Mouse (Mus musculus) mouse trophoblast stem cell (cell line): ENCODE data around the gene Olfr1260.

Source experiments
- in situ Hi-C, 2 experiments: fragments of 300-500 bp; cut with MseI, MboI; formaldehyde crosslinking; loops; 2 replicates in 1 of 2; 3 replicates in 1 of 2; pipeline ENCODE4 v1.15.1; 2025

Olfr1260 gene

DNA sequence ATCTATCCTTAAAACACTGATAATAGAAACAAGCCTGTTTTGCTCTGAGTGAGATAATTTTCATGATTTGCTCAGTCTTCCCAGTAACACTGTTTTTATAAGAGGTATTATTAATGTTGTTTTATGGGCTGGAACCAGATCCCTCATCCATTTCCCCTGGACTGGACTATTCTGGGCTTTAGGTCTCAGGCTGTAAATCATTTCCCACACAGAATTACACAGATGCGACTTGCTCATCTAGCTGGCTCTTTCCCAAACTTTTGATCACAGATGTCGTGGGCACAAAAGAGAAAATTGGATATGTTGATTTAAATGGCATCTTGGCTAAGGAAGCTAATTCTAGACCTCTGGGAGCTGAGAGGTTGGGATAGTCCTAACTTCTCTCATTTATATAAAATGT is at the start of gene Olfr1260:
Gene Olfr1260, plus strand, starts transcription at position 157 of the 400 bp plus-strand sequence.
- in situ Hi-C loops, result no loop called here

DNA sequence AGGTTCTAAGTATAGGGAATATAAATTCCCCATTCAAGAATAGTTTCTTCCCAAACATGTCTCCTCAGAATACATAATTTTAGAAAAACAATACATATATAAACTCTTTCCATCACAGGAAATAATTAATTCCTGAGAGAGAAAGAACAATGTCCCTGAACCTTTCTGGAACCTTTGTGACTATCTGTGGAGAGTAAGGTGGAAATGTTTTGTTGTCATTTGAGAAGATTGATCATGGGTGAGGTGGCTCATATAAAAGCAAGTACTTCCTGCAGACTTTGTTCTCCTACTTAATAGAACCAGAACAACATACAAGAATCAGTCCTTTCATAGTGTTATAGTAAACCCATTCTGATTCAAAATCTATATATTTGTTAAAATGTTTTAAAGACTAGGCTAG is 47.1 kb upstream of the Olfr1260 start, which contains the start of gene Olfr1258:
Gene Olfr1258, plus strand, starts transcription at position 301 of the 400 bp plus-strand sequence.
- in situ Hi-C loops, result no loop called here

DNA sequence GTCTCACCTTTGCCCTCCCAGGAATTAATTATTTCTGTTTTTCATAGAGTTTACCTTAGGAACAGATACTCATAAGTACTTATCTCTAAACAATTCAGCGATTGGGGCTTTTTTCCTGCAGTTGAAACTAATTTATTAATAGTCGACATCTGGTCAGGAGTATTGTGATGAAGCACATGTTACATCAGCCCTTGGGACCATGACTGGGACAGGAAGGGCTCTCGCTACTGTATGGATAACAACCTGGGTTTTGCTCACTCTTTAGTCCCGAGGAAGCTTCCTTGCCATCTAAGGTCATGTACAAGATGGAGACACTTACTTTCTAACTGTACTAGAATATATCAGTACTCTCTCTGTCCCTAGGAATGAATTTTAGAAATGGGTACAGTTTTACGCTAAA is 25.6 kb upstream of the Olfr1260 start, which contains the start of gene Olfr1259:
Gene Olfr1259, minus strand, starts transcription at position 101 of the 400 bp plus-strand sequence.
- in situ Hi-C loops, result no loop called here

DNA sequence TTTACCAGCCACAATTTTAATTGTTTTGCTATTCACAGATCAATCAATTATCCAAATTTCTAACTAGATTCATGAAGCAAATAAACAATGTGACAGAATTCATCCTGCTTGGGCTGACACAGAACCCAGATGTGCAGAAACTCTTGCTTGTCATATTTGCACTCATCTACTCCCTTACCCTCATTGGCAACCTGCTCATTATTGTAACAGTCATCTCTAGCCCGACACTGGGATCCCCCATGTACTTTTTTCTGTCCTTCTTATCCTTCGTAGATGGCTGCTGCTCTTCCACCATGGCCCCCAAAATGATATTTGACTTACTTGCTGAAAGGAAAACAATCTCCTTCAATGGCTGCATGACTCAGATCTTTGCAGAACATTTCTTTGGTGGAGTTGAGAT is 3.6 kb downstream of the Olfr1260 start:
- in situ Hi-C loops, result no loop called here

DNA sequence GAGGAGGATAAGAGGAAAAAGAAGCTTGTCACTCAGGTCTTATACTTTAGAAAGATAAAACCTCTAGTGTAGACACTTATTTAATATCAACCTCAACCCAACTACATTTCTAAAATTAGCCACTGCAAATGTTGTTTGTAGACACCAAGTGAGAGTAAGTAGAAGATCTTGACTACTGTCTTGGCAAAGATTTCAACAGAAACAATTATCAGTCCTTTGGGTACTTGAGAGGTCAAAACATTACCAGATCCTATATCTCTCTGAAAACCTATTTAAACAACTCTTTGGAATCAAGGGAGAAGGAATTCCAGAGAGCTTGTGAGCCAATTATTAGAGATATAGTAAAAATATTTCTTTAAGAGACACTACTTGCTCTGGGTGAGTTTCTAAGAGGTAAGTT is 16.8 kb downstream of the Olfr1260 start, which contains the start of gene Olfr1261:
Gene Olfr1261, plus strand, starts transcription at position 301 of the 400 bp plus-strand sequence.
- in situ Hi-C loops, result no loop called here

DNA sequence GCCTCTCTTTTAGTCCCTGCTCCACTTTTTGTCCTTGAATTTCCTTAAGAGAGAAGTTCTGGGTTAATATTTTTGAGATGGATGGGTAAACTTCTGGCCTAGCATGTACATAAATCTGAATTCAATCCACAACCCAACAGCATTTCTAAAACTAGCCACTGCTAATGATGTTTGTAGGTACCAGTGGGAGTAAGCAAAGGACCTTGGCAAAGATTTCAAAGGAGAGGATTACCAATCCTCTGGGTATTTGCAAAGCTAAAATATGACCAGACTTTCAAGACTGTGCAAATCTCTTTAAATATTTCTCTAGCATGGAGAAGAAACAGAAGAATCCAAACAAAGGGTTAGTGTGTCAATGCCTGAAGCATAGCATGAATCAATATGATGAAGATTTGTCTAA is 25.7 kb downstream of the Olfr1260 start, which contains the start of gene Olfr1262:
Gene Olfr1262, plus strand, starts transcription at position 301 of the 400 bp plus-strand sequence.
- in situ Hi-C loops, result no loop called here

DNA sequence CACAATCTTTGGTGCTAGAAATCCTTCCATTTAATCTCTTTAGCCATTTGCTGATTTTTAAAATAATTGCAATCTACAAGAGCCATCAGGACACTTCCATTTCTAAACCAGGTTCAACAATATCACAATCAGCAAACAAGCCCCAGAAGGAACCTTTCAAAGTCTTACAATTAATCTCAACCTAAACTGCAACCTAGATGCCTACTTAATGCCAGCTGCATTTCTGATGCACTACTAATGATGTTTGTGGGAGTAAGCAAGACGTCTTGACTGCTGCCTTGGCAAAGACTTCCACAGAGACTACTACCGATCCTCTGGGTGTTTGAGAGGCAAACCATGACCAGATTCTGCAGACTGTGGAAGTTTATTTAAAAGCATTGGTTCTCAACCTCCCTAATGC is 37.7 kb downstream of the Olfr1260 start, which contains the start of gene Olfr1263:
Gene Olfr1263, plus strand, starts transcription at position 301 of the 400 bp plus-strand sequence.
- in situ Hi-C loops, result no loop called here

DNA sequence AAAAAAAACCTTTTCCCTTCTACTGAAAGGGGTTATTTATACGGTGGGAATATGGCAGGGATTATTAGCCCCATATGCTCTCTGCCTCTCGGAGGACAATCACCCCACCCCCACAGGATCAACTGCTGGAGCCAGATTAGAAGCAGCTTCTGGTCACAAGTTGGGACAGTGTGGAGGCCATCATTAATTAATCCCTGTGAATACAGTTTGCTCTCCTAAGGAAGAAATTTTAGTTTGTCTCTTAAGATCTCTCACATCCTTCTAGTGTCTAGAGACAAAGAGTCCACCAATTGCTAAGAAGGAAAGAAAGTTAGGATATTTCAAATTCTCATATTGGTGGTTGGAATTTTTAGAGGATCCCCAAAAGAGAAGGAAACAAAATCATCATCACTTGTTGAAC is 51.3 kb downstream of the Olfr1260 start, which contains the start of gene Olfr1264:
Gene Olfr1264, minus strand, starts transcription at position 101 of the 400 bp plus-strand sequence.
- in situ Hi-C loops, result no loop called here
